Mouse (Mus musculus) B cell, adult 2 months (primary cell): ENCODE results near the gene Nalcn.

Experiments used
- DNase-seq, 2 experiments: peaks; one replicate each; pipeline ENCODE4 v3.0.0; 2022

The Nalcn gene

DNA sequence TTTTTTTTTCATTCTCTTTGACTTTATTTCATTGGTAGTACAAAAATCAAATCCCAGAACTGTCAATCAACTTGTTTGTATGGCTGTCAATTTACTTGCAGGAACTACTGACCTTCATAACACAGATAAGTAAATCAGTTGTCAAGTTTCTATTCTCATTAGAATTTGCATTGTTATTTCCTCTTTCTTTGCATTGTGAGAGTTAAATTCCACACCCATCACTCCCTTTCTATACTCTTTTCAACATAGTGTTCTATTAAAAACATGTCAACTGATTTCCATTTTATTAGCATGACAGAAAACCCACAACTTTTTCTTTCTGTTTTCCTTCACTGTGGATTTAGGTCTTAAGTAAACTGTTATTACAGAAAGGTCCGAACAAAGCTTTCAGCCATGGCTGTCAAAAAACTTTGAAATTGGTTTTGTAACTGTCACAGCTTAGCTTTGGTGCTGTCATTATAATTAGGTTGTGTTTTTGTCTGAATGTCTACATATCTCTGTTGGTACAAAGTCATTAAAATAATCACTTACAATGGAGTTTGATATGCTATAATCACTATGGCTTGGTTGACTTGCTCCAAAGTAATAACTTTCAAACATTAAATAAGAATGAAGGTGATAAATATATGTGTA, 138.3 kb downstream of the Nalcn start:
- DNase-seq: no peak

DNA sequence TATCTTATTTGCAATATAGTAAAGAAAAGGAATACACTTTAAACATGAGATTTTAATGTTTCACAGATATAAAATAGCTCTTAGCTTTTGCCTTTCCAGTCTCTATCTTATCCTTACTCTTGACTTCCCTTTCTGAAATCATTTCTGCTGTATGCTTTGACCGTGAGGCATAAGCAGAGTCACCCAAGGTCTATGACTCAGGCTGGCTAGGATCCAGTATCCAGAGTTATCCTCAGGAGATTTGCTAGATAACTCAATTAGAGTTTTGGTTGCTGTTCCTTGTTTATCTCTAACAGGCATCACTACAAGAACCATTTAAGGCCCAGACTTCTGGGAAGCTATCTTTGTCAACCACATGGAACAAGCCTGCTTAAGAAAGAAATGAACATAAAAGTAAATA, 164.9 kb downstream of the Nalcn start:
- DNase-seq: no peak

DNA sequence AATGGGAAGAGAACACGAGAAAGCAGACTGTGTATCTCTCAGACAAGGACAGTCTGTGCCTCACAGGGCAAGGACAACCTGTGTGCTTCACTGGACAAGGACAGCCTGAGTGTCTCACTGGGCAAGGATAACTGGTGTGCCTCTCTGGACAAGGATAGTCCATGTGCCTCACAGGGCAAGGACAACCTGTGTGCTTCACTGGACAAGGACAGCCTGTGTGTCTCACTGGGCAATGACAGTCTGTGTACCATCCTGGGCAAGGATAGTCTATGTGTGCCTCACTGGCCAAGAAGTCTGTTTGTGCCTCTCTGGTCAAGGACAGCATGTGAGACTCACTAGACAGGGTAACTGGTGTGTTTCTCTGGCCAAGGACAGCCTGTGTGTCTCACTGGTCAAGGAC, 180.9 kb downstream of the Nalcn start:
- no peak for DNase-seq

DNA sequence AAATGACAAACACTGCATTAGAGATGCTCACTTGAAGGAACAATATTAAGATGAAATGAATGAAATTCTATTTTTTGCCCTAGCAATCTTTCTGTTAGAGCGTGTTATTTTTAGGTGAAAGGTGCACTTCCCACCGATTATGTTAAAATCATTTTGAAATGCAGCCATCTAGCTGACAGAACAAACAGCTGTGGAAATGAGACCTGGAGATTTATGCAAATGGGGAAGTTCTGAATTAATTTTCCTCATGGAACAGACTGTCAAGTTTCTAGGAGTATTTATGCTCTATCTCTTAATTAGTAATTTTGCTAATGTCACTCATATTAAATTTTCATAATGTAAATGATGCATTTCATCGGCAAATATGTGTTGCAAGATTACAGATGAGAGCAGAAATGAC, 191.4 kb downstream of the Nalcn start:
- no peak for DNase-seq

DNA sequence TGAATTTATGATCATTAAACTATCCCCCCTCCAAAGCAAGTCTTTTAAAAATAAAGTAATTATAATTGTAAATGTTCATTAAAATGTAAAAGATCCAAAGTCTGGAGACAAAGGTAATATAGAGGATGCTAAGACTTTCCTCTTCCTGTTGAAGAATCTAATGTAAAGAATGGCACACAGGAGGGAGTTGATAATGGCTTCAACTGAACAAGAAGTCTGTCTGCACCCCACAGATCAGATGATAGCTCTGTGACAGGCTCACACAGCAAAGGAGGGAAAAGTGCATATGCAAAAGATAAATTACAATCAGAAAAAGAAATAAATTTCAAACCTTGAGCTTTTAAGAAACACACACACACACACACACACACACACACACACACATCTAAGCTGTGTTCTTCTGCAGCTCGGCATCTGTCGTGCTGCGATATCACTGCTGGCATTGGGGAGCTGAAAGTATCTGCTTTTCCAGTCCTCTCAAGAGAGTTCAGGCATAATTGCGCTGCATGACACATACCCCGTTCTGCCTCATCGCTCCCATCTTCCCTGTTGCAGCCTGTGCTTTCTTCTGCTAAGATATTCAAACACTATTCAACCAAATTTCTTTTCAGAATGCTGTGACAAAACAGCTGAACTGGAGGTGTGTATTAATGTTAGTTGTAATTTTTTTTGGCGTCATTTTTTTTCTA, 250.6 kb downstream of the Nalcn start:
- DNase-seq: no peak

DNA sequence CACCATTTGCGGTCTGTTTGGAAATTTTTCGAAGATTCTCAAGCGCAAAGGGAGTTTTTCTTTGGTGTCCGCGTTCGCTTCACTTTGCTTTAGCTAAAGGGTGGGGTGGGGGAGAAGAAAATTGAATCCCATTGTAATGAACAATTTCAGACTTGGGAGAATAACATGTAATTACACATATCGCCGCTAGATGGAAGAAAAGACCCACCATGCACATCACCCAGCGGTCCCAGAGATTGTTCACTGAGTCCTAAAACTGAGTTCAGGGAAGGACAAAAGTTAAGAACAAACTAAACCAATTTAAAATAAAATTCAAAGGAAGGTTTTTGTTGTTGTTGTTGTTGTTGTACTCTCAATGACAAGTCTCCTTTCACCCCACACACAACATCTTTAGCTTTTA, 255.4 kb downstream of the Nalcn start:
- DNase-seq: no peak

DNA sequence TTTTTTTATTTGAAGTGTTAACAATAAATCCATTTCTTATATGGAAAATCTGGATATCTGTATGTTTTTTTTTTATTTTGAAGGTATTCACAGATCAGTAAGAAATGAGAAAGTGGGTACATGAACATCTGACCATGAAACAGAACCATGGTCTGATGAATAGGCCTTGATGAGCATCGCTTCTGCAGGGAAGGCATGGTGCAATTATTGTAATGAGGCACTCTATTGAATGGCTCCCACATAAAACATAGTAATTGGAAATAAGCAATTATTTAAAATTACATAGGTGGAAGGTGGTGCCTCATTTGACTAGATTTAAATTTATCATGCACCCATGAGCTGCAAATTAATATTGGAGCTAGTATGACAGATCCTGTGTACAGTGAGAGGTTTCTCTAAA, 267.3 kb downstream of the Nalcn start:
- DNase-seq: no peak

DNA sequence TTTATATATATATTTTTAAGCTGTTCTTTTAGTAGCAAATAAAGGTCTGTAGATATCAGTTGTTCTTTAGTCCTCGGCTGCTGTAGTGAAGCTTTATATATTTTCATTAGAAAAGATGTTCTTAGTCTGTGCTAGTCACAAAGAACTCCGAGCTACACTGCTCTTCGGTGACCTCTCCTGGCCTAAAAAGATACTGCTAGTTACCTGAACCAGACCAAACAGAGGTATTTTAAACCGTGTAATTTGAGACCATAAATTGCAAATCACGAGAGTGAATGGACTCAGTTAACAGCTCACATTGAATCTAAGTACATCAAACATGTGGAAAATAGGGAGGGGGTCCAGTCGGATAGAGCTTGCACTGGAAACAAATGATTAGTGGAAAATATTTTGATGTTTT, 274.0 kb downstream of the Nalcn start:
- no peak for DNase-seq

DNA sequence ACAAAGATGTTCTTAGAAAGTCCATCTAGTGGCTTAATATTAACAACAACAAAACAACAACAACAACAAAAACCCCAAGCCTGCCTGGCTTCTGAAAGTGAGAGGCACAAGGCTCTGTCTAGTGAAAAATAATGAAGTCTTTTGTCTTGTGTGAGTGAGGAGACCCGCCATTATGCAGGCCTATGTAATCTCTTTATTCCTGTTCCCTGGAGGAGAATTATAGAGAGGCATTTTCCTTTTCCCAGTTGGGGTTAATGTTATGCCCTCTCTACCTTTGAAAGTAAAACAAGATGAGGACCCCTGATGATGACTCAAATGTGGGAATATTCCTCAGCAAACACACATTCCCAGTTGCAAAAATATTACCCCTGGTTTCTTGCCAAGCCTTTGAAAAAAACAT, 295.1 kb downstream of the Nalcn start:
- DNase-seq: no peak

DNA sequence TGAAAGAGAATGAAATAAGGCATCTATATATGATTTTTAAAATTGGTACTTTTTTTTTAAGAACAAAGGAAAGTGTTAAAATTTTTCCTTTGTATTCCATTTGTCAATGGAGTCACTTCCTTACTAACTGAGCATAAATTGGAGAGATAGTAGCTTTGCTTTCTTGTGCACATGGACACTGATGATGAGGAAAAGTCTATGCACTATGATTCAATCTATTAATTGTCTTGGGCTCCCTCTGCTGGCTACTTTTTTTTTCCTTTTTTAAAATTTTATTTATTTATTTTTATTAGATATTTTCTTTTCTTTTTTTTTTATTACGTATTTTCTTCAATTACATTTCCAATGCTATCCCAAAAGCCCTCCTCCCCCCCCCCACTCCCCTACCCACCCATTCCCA, 312.6 kb downstream of the Nalcn start:
- DNase-seq: no peak

DNA sequence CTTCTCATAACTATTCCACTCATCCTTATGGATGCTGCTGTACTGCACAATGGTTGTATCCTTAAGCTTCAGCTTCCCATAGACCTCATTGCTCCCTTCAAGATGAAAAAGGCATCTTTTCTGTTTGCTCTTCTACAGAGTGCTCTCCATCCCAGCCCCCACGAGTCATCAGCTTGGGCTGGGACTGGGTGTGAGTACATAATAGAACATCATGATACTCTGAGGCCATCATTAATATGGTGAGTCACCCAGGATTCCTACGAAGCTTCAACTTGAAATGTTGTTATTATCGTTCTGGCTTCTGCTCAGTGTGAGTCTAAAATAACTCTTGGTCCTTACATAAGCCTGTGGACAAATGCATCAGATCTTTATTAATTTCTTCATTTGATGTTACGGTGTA, 314.6 kb downstream of the Nalcn start:
- DNase-seq: no peak

DNA sequence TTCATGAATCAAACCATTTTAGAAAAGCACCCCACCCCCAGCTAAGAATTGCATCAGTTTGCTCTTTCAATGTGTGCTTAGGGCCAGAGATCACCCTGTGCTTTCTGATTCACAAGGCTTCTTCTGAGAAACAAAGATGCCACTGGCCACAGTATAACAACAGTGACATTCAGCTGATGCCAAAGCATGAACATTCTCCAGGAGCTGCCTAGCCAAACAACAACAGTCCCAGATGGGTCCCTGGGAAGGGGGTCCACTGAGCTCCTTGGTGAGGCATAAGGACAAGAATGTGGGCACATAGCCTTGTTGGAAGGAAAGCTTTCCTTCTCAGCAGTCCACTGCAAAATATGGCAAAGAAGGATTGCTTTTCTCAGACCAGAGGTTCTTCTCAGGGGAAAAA, 330.9 kb downstream of the Nalcn start:
- DNase-seq: no peak

DNA sequence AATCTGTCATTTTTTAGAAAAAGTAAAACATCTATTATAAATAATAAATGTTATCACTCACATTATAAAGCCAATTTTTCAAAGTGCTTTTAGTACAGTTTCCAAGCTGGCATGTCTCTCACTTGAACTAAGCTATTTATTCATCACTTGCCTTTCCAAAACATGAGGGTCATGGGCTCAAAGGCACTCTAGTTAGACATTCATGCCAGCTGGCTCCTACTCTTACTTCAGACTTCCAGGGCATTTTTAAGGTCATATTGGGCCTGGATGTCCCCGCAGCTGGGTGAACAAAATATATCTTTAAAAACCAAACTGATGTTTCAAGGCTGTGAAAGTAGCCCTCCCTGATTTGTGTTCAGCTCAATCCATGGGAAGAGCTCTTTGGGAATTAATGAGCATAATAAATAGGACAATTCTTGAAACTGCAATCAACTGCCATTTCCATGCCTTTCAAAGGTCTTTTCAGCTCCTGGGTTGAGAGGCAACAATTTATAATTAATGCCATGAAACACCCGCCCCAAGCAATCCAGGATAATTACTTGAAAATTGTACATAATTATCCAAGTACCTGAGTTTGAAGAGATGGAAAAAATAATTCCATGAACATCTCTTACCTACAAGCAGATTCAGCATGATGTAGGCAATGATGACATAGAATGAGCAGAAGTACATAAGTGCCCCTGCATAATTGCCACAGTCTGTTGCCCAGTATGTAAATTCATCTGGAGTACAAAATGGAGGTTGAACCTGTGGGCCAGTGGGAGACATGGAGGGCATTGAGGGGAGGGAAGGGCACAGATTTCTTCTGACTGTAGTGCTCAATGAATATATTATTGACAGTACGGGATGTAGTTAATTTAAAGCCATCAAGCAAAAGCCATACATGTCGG, 335.6 kb downstream of the Nalcn start:
- DNase-seq: no peak

DNA sequence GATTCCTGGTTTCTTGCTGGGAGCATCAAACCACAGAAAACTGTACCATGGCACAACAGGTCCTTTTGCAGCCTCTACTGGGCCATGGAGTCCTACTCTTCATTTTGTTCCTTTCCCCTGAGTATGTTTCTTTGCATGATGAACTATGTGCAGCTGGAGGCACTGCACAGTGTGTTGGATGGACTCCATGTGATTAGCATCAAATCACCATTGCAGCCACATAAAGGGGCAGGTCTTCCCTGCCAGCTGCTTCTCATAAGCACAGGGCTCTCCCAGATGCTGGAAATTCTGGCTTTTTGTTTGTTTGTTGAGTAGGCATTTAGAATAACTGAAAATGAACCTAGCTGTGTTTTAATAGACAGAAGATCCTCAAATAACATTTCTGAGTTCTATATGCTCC, 344.8 kb downstream of the Nalcn start:
- DNase-seq: no peak

DNA sequence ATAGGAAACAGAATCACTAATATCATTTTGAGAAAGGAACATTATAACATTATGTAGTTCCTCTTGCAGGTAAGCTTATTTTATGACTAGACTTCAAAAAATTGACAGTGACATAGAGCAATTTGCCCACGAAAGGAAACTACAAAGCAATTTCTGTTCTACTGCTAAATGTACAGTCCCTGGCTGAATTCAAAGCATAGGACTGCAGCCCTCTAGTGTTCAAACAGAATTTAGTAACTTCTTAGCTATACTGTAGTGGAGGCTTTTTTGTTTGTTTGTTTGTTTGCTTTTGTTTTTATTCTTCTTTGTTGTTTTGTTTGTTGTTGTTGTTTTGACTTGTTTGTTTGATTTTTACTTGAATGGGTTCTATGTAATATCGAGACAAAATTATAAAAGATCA, 354.8 kb downstream of the Nalcn start:
- DNase-seq: no peak

DNA sequence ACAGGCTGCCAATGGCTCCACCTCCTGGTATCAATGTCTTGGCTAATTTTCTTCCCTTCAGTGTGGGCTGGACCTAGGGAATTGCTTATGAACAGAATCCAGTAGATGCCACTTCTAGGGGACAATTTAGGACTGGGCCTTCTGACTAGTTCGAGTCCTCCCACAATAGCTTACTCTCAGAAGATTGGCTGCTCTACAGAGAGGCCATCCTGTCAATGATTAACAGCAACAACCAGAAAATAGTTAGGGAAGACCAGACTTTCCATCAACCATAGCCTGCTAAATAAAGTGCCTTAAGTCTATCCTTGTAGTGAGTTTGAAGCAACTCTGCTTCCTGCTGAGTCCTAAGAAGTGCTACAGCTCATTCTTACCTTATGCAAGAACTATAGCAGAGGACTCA, 386.2 kb downstream of the Nalcn start:
- no peak for DNase-seq

DNA sequence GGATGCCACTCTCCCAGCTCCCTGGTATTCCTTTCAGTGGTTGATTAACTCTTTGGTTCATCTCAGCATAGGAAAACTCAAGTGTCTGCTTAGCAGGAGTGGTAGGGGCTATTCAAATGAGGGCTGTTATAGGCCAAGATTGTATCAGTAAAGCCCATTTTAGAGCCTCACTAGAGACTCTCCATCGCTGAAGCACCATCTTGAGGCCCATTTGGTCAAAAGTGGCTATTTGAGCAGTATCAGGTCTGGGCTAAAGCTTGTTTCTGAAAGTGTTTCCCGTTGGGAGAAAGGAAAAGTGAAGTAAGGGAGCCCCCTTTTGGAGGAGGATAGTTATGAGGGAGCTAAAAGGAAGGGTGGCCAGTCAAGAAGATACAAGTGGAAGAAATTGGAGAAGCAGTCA, 387.0 kb downstream of the Nalcn start:
- DNase-seq: no peak

DNA sequence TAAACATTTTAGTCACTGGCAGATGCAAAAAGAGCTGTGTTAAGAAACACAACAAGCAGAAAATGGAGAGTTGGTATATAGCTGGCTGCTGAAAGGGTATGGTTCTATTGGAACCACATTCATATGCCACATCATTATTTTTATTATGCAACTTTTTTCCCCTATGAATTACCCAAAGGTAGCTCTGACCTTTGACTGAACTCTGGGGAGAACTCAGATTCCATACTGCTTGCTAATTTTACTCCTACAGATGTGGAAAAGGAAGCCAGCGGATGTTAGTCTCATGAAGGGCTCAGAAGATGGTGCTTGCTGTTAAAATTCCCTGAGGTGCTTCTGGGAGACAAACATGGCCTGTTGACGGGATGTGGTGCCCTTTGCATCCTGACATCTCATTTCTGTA, 389.9 kb downstream of the Nalcn start:
- DNase-seq: no peak

DNA sequence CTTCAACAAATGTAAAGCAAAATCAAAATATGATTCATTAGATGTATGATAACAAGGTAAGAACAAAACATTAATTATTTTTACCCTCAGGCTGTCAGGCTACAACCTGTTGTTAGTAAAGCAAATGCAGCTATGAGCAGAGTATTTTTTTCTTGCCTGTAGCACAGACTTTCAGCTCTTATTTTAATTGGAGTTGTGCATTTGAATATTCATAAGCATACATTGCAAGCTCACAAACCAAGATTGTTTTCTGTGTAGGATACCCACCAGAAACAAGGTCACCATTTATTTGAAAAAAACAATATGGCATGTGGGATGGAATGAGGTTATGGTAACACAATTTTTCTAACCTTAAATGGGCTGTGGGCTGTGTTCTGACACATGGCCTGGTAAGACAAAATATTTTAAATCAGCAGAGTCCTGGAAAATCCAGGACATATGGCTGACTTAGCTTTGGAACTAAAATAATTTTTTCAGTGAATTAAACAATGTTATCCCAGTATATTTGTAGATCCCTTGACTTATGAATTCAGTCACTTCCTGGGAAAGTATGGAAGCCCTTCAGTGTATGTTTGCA, 394.2 kb downstream of the Nalcn start:
- DNase-seq: no peak
